Mouse (Mus musculus): ENCODE data around the gene Arhgap17. TPM values are rescaled to one million over a fixed set of nuclear protein-coding genes. Genes with fewer than 3 reads are reported as not detected.

Gene Arhgap17
- total and polyA plus RNA-seq, 3 experiments: 21.1 to 133 (median 80.8) TPM

- H3K4me3 ChIP-seq (ENCODE audit: low read depth, low read length): no peak overlapping the region
- H3K27me3 ChIP-seq (ENCODE audit: insufficient read depth, low read length): no peaks in the 10 kb centered on the region
- DNase-seq (ENCODE audit: low spot score) (no peak), ATAC-seq (ENCODE audit: extremely low read depth, insufficient number of reproducible peaks, low FRiP score, poor library complexity, severe bottlenecking) (no peak)
- no peaks in the 10 kb centered on the region for H3K9me3 ChIP-seq (replicated peaks)
- peaks cover 21% of the 10 kb centered on the region for H3K4me1 ChIP-seq (ENCODE audit: insufficient read depth, low read depth, low read length)
- peaks cover 75% of the 10 kb centered on the region for H3K36me3 ChIP-seq (replicated peaks)
- TF ChIP-seq CTCF (IDR thresholded peaks at IDR 0.05; ENCODE audit: low read depth, low read length) (no peak), POLR2AphosphoS5 (IDR thresholded peaks at IDR 0.05; ENCODE audit: insufficient replicate concordance, low read depth, low read length) (no peak), GATA1 (IDR thresholded peaks at IDR 0.05; ENCODE audit: borderline replicate concordance, low read length) (no peak), GATA2 (IDR thresholded peaks at IDR 0.05; ENCODE audit: borderline replicate concordance, low read depth, low read length) (no peak), TAL1 (conservative IDR thresholded peaks at IDR 0.05; ENCODE audit: low read depth, low read length) (no peak)
Measured at GRCm38 (mm10) chr7:123406988-123407387, 37.3 kb upstream of the Arhgap17 start.

DNA sequence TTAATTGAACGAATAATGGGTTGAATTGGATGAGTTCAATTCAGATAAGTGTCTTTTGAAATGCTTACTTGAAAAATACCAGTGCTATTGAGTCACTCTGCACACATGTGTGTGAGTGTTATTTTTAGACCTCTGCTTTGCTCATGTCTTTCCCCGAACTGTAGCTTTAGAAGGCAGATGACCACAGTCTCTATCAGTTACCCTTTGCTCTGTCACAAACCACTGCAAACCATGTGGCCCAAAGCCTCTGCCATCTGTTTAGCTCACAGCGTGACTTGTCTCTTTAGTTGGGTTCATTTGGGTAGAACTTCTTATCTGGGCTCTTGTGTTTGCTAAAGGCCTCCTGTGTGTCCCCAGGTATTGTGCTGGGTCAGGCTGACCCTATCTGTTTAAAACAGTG is 35.9 kb upstream of the Arhgap17 start:
- no peaks in the 10 kb centered on the region for H3K9me3 ChIP-seq (replicated peaks)
- H3K4me3 ChIP-seq (ENCODE audit: low read depth, low read length): no peak overlapping the region
- peaks cover 21% of the 10 kb centered on the region for H3K4me1 ChIP-seq (ENCODE audit: insufficient read depth, low read depth, low read length)
- ATAC-seq (ENCODE audit: extremely low read depth, insufficient number of reproducible peaks, low FRiP score, poor library complexity, severe bottlenecking): peak; percentile 67
- no peaks in the 10 kb centered on the region for H3K27me3 ChIP-seq (ENCODE audit: insufficient read depth, low read length)
- peaks cover 71% of the 10 kb centered on the region for H3K36me3 ChIP-seq (replicated peaks)
- no peak for DNase-seq (ENCODE audit: low spot score)
- no peak for TF ChIP-seq GATA1 (IDR thresholded peaks at IDR 0.05; ENCODE audit: borderline replicate concordance, low read length)
- TF ChIP-seq POLR2AphosphoS5 (IDR thresholded peaks at IDR 0.05; ENCODE audit: insufficient replicate concordance, low read depth, low read length): no peak
- TF ChIP-seq CTCF (IDR thresholded peaks at IDR 0.05; ENCODE audit: low read depth, low read length): no peak
- TF ChIP-seq GATA2 (IDR thresholded peaks at IDR 0.05; ENCODE audit: borderline replicate concordance, low read depth, low read length): no peak
- TF ChIP-seq TAL1 (conservative IDR thresholded peaks at IDR 0.05; ENCODE audit: low read depth, low read length): no peak

DNA sequence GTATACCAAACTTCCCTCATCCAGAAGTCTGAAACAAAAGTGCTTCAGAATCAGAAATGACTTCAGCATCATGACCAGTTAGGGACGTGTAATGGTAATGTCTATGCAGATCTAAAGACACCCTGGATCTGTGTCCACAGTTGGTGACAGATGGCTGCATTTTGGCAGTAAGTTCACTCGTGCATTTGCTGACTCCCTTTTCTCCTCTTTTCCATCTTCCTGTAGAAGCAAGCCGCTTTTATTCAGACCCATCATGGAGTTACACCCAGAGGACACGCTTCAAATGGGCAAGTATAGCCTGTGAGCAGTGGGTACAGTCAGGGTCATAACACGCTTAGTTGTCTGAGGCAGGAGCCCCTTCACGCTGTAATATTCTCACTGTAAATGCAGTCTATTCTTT is 34.5 kb upstream of the Arhgap17 start:
- Histone ChIP-seq H3K4me1 (ENCODE audit: insufficient read depth, low read depth, low read length) (peaks cover 30% of the 10 kb centered on the region), H3K4me3 (ENCODE audit: low read depth, low read length) (no peak overlapping the region), H3K9me3 (replicated peaks) (no peaks in the 10 kb centered on the region), H3K36me3 (replicated peaks) (peaks cover 78% of the 10 kb centered on the region), H3K27me3 (ENCODE audit: insufficient read depth, low read length) (no peaks in the 10 kb centered on the region)
- DNase-seq (ENCODE audit: low spot score): no peak
- TF ChIP-seq CTCF (IDR thresholded peaks at IDR 0.05; ENCODE audit: low read depth, low read length) (no peak), POLR2AphosphoS5 (IDR thresholded peaks at IDR 0.05; ENCODE audit: insufficient replicate concordance, low read depth, low read length) (no peak), GATA2 (IDR thresholded peaks at IDR 0.05; ENCODE audit: borderline replicate concordance, low read depth, low read length) (no peak), TAL1 (conservative IDR thresholded peaks at IDR 0.05; ENCODE audit: low read depth, low read length) (no peak), GATA1 (IDR thresholded peaks at IDR 0.05; ENCODE audit: borderline replicate concordance, low read length) (no peak)
- ATAC-seq (ENCODE audit: extremely low read depth, insufficient number of reproducible peaks, low FRiP score, poor library complexity, severe bottlenecking): no peak

GRCm38 (mm10) chr7:123401121-123401520 is 31.4 kb upstream of the Arhgap17 start:
- Histone ChIP-seq H3K27me3 (ENCODE audit: insufficient read depth, low read length) (no peaks in the 10 kb centered on the region), H3K4me3 (ENCODE audit: low read depth, low read length) (no peak overlapping the region), H3K9me3 (replicated peaks) (no peaks in the 10 kb centered on the region), H3K4me1 (ENCODE audit: insufficient read depth, low read depth, low read length) (peaks cover 39% of the 10 kb centered on the region), H3K36me3 (replicated peaks) (peaks cover 71% of the 10 kb centered on the region)
- ATAC-seq (ENCODE audit: extremely low read depth, insufficient number of reproducible peaks, low FRiP score, poor library complexity, severe bottlenecking) (no peak), DNase-seq (ENCODE audit: low spot score) (no peak)
- no peak for TF ChIP-seq GATA1 (IDR thresholded peaks at IDR 0.05; ENCODE audit: borderline replicate concordance, low read length)
- TF ChIP-seq TAL1 (conservative IDR thresholded peaks at IDR 0.05; ENCODE audit: low read depth, low read length): no peak
- TF ChIP-seq GATA2 (IDR thresholded peaks at IDR 0.05; ENCODE audit: borderline replicate concordance, low read depth, low read length): no peak
- no peak for TF ChIP-seq POLR2AphosphoS5 (IDR thresholded peaks at IDR 0.05; ENCODE audit: insufficient replicate concordance, low read depth, low read length)
- TF ChIP-seq CTCF (IDR thresholded peaks at IDR 0.05; ENCODE audit: low read depth, low read length): no peak

DNA sequence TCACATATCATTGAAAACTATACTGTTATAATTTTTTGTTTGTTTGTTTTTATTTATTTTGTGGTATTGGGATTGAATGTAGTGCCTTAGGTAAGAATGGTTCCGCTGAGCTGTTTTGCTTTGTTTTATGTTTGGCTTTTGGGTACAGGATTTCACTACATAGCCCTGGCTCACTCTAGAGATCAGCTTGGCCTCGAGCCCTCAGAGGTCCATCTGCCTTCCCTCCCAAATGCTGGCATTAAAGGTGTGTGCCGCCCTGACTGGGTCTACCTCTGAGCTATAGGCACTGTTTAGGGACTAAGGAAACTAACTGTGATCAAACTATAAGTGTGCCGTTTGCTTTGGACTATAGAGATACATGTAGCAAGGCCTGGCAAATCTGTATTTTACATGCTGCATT is 29.6 kb upstream of the Arhgap17 start:
- H3K27me3 ChIP-seq (ENCODE audit: insufficient read depth, low read length): no peaks in the 10 kb centered on the region
- DNase-seq (ENCODE audit: low spot score) (no peak), ATAC-seq (ENCODE audit: extremely low read depth, insufficient number of reproducible peaks, low FRiP score, poor library complexity, severe bottlenecking) (no peak)
- peaks cover 63% of the 10 kb centered on the region for H3K36me3 ChIP-seq (replicated peaks)
- no peaks in the 10 kb centered on the region for H3K9me3 ChIP-seq (replicated peaks)
- no peak for TF ChIP-seq POLR2AphosphoS5 (IDR thresholded peaks at IDR 0.05; ENCODE audit: insufficient replicate concordance, low read depth, low read length)
- H3K4me3 ChIP-seq (ENCODE audit: low read depth, low read length): no peak overlapping the region
- H3K4me1 ChIP-seq (ENCODE audit: insufficient read depth, low read depth, low read length): peaks cover 23% of the 10 kb centered on the region

DNA sequence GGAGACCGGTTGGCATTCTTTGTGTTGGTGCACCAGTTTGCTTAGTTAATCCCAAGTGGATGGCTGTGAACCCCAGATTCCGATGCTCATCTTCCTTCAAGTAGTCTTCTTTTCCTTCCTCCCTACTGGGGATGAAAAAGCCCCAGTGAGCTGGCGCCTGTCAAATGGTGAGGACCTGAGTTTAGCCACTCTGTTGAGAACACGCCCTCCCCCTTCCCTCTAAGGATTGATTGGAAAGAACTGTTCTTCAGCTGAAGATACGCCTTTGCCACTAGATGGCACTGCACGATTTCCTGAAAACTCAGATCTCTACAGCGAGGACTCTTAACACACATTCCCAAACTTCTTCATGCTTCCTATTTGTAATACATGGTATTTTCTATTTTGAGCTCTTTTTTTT is 29.1 kb upstream of the Arhgap17 start:
- TF ChIP-seq CTCF (IDR thresholded peaks at IDR 0.05; ENCODE audit: low read depth, low read length) (peak; percentile 39; the same call in 1 of the 2 replicates), TAL1 (conservative IDR thresholded peaks at IDR 0.05; ENCODE audit: low read depth, low read length) (no peak), GATA2 (IDR thresholded peaks at IDR 0.05; ENCODE audit: borderline replicate concordance, low read depth, low read length) (no peak)
- peaks cover 58% of the 10 kb centered on the region for H3K36me3 ChIP-seq (replicated peaks)
- H3K4me1 ChIP-seq (ENCODE audit: insufficient read depth, low read depth, low read length): peaks cover 21% of the 10 kb centered on the region
- ATAC-seq (ENCODE audit: extremely low read depth, insufficient number of reproducible peaks, low FRiP score, poor library complexity, severe bottlenecking): peak; percentile 75
- DNase-seq (ENCODE audit: low spot score): peak; percentile 44
- H3K27me3 ChIP-seq (ENCODE audit: insufficient read depth, low read length): no peaks in the 10 kb centered on the region
- H3K9me3 ChIP-seq (replicated peaks): no peaks in the 10 kb centered on the region
- no peak overlapping the region for H3K4me3 ChIP-seq (ENCODE audit: low read depth, low read length)

DNA sequence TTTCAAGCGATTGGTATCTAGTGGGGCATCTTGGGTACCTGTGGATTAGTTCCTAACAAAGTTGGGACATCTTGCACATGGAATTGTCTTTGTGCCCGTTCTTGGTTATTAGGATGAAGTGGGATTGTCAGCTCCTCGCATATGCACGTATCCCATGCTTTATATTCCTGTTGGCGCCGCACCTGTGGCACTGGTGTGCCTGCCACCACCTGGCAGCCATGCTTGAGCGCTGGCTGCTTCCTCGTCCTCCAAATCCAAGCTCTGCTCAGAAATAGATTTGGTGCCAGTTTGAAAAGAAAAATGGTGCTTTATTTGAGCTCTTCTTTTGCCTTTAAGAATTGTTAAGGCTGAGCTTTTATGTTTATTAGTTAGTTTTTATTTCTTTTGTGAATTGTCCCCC is 28.2 kb upstream of the Arhgap17 start:
- peaks cover 21% of the 10 kb centered on the region for H3K4me1 ChIP-seq (ENCODE audit: insufficient read depth, low read depth, low read length)
- H3K27me3 ChIP-seq (ENCODE audit: insufficient read depth, low read length): no peaks in the 10 kb centered on the region
- H3K9me3 ChIP-seq (replicated peaks): no peaks in the 10 kb centered on the region
- TF ChIP-seq GATA2 (IDR thresholded peaks at IDR 0.05; ENCODE audit: borderline replicate concordance, low read depth, low read length): no peak
- no peak for TF ChIP-seq GATA1 (IDR thresholded peaks at IDR 0.05; ENCODE audit: borderline replicate concordance, low read length)
- no peak for TF ChIP-seq CTCF (IDR thresholded peaks at IDR 0.05; ENCODE audit: low read depth, low read length)
- TF ChIP-seq POLR2AphosphoS5 (IDR thresholded peaks at IDR 0.05; ENCODE audit: insufficient replicate concordance, low read depth, low read length): no peak
- no peak for TF ChIP-seq TAL1 (conservative IDR thresholded peaks at IDR 0.05; ENCODE audit: low read depth, low read length)
- ATAC-seq (ENCODE audit: extremely low read depth, insufficient number of reproducible peaks, low FRiP score, poor library complexity, severe bottlenecking): no peak
- H3K4me3 ChIP-seq (ENCODE audit: low read depth, low read length): no peak overlapping the region
- DNase-seq (ENCODE audit: low spot score): no peak
- H3K36me3 ChIP-seq (replicated peaks): peaks cover 62% of the 10 kb centered on the region
